In genomic region chr9:65542111-65542524, GRCm38 (mm10) we compare ENCODE assay signal across 9 mouse cellular contexts. TPM values are rescaled to one million over a fixed set of nuclear protein-coding genes. Genes with fewer than 3 reads are reported as not detected.
DNase-seq lines count a peak whose midpoint lies in the region; ATAC-seq and TF ChIP-seq lines count a peak whose summit lies in the region.
"Had no signal": no experiment of that assay in that cellular context is flagged by ENCODE, and none has a peak within 500 bp of the region (broad histone marks: within the 10 kb centered on the region; RNA-seq: fewer than 3 reads in every experiment).

No protein-coding gene starts in this region.

- peak; percentile 49 for DNase-seq in liver, adult 2 months (ENCODE audit: extremely low read depth, low read depth, low spot score)
- DNase-seq in liver = no peak
- no peak for DNase-seq in right cerebral cortex, postnatal 36 days (ENCODE audit: low spot score in 2 of 2)
- no peak for DNase-seq in cerebellum, postnatal 4 days (ENCODE audit: low spot score in 2 of 2)
- no peak for DNase-seq in left cerebral cortex, adult 8-10 months (ENCODE audit: low spot score in 2 of 2)
- DNase-seq: gastrocnemius, postnatal 10 days had no signal

- no peaks in the 10 kb centered on the region for H3K9me3 ChIP-seq in intestine, embryonic 15.5 days
- no peaks in the 10 kb centered on the region for H3K9me3 ChIP-seq in neural tube, embryonic 15.5 days (replicated peaks)

- ATAC-seq in intestine, embryonic 15.5 days = no peak; the same call in 1 of the 2 replicates
- no peak for ATAC-seq in neural tube, embryonic 15.5 days (ENCODE audit: low FRiP score)

- peak overlapping the region; percentile 94 for H3K27ac ChIP-seq in liver, adult 2 months (replicated peaks; ENCODE audit: insufficient read depth, low read depth, low read length)
- peak overlapping the region; percentile 91 for H3K27ac ChIP-seq in brown adipose tissue, adult 24 weeks (replicated peaks; ENCODE audit: low read depth, low read length)
- H3K27ac ChIP-seq in intestine, embryonic 15.5 days = peak overlapping the region; percentile 45; the same call in 1 of the 2 replicates
- 0 out of 2 replicates have a peak overlapping the region, but pooled peaks have one; percentile 41 for H3K27ac ChIP-seq in neural tube, embryonic 15.5 days (replicated peaks)

- peak overlapping the region; percentile 31 for H3K9ac ChIP-seq in liver, adult 2 months (ENCODE audit: low read depth, low read length)
- no peak overlapping the region for H3K9ac ChIP-seq in intestine, embryonic 15.5 days
- no peak overlapping the region for H3K9ac ChIP-seq in neural tube, embryonic 15.5 days (replicated peaks)

- H3K27me3 ChIP-seq in liver, adult 2 months (ENCODE audit: control insufficient read depth, insufficient read depth, low read length) = no peaks in the 10 kb centered on the region
- no peaks in the 10 kb centered on the region for H3K27me3 ChIP-seq in intestine, embryonic 15.5 days (replicated peaks)
- H3K27me3 ChIP-seq in neural tube, embryonic 15.5 days (replicated peaks) = no peaks in the 10 kb centered on the region

- 61% methylated on average over 7 of the region's 7 CpGs for WGBS in liver, adult 2 months
- WGBS in intestine, embryonic 15.5 days = 73% methylated on average over 7 of the region's 7 CpGs
- 85% methylated on average over 7 of the region's 7 CpGs for WGBS in neural tube, embryonic 15.5 days

- no peak for TF ChIP-seq CTCF in liver, adult 2 months (IDR thresholded peaks at IDR 0.05; ENCODE audit: low read depth, low read length)

- no peaks in the 10 kb centered on the region for H3K4me1 ChIP-seq in liver, adult 2 months (ENCODE audit: control insufficient read depth, insufficient read depth, low read length)
- H3K4me1 ChIP-seq in brown adipose tissue, adult 24 weeks (ENCODE audit: control insufficient read depth, insufficient read depth, insufficient read length, low read length) = peaks cover 21% of the 10 kb centered on the region
- peaks cover 10% of the 10 kb centered on the region for H3K4me1 ChIP-seq in intestine, embryonic 15.5 days (replicated peaks)
- 0 out of 2 replicates have a peak, but pooled peaks cover 5% of the 10 kb centered on the region for H3K4me1 ChIP-seq in neural tube, embryonic 15.5 days

- H3K36me3 ChIP-seq in liver, adult 2 months (ENCODE audit: control insufficient read depth, insufficient read depth, low read length) = no peaks in the 10 kb centered on the region
- H3K36me3 ChIP-seq in intestine, embryonic 15.5 days = no peaks in the 10 kb centered on the region
- no peaks in the 10 kb centered on the region for H3K36me3 ChIP-seq in neural tube, embryonic 15.5 days

- H3K4me3 ChIP-seq in liver, adult 2 months (ENCODE audit: insufficient read depth, low read depth, low read length) = no peak overlapping the region
- H3K4me3 ChIP-seq in brown adipose tissue, adult 24 weeks (ENCODE audit: insufficient read depth, low read depth, low read length) = no peak overlapping the region
- no peak overlapping the region for H3K4me3 ChIP-seq in intestine, embryonic 15.5 days (replicated peaks)
- no peak overlapping the region for H3K4me3 ChIP-seq in neural tube, embryonic 15.5 days (replicated peaks)

- H3K79me2 ChIP-seq in liver, adult 2 months (ENCODE audit: control insufficient read depth, insufficient read depth, low read length) = no peaks in the 10 kb centered on the region

- no peak overlapping the region for H3K4me2 ChIP-seq in intestine, embryonic 15.5 days (replicated peaks)
- H3K4me2 ChIP-seq in neural tube, embryonic 15.5 days = no peak overlapping the region

- TF ChIP-seq POLR2A in liver, adult 2 months (IDR thresholded peaks at IDR 0.05; ENCODE audit: extremely low read depth, insufficient read depth, low read length) = no peak

RNA-seq across cellular contexts. Expression of gene Ankdd1a, which starts 22.1 kb away (rescaled TPM):
- not detected in 2 replicates for total RNA-seq in liver, adult 2 months (2014; rRNA removed)
- polyA plus RNA-seq in liver, adult 2 months (2012; rRNA removed) = not detected in 2 replicates
- polyA plus RNA-seq in brown adipose tissue, adult 24 weeks (2012; ENCODE audit: insufficient read depth, insufficient read length, missing spikeins) = not detected in 2 replicates
- not detected in 2 replicates for polyA plus RNA-seq in intestine, embryonic 15.5 days (2015; fragmentation: Nextera tagmentation; extraction: Ambion mirVana)
- 0.87 and 1.2 TPM in 2 replicates for polyA plus RNA-seq in neural tube, embryonic 15.5 days (2015; fragmentation: Nextera tagmentation; extraction: Ambion mirVana)
- total RNA-seq in left cerebral cortex, adult 8-10 months (2022) = 1 to 10 TPM; 3.8 to 6.4 (median 4.8) TPM
- total RNA-seq: gastrocnemius, postnatal 10 days had no signal

RNA-seq across cellular contexts. Expression of gene Plekho2, which starts 37.7 kb away (rescaled TPM):
- 1.4 and 2.2 TPM in 2 replicates for total RNA-seq in liver, adult 2 months (2014; rRNA removed)
- polyA plus RNA-seq in liver, adult 2 months (2012; rRNA removed) = 2.9 and 5.4 TPM in 2 replicates
- 6.2 and 7.5 TPM in 2 replicates for polyA plus RNA-seq in brown adipose tissue, adult 24 weeks (2012; ENCODE audit: insufficient read depth, insufficient read length, missing spikeins)
- 11.0 and 11.2 TPM in 2 replicates for polyA plus RNA-seq in intestine, embryonic 15.5 days (2015; fragmentation: Nextera tagmentation; extraction: Ambion mirVana)
- 5.0 and 7.7 TPM in 2 replicates for polyA plus RNA-seq in neural tube, embryonic 15.5 days (2015; fragmentation: Nextera tagmentation; extraction: Ambion mirVana)
- 10 to 100 TPM; 16.3 to 24.5 (median 18.9) TPM for total RNA-seq in left cerebral cortex, adult 8-10 months (2022)

RNA-seq across cellular contexts. Expression of gene Pif1, which starts 44.8 kb away (rescaled TPM):
- 0.20 TPM in 1 of 2 replicates, not detected in the other for total RNA-seq in liver, adult 2 months (2014; rRNA removed)
- 0.04 TPM in 1 of 2 replicates, not detected in the other for polyA plus RNA-seq in liver, adult 2 months (2012; rRNA removed)
- not detected in 2 replicates for polyA plus RNA-seq in brown adipose tissue, adult 24 weeks (2012; ENCODE audit: insufficient read depth, insufficient read length, missing spikeins)
- 9.1 and 9.6 TPM in 2 replicates for polyA plus RNA-seq in intestine, embryonic 15.5 days (2015; fragmentation: Nextera tagmentation; extraction: Ambion mirVana)
- 2.7 and 4.7 TPM in 2 replicates for polyA plus RNA-seq in neural tube, embryonic 15.5 days (2015; fragmentation: Nextera tagmentation; extraction: Ambion mirVana)
- under 1 TPM; 0.18 to 0.63 (median 0.26) TPM for total RNA-seq in left cerebral cortex, adult 8-10 months (2022)

Comparison
In these comparisons a context has a peak if more than half of its experiments do, and no peak if none do; other contexts are left out.
1. H3K27ac ChIP-seq: peak in every context shown above with its lines; median percentile 94 in liver, adult 2 months; 91 in brown adipose tissue, adult 24 weeks; 45 in intestine, embryonic 15.5 days; 41 in neural tube, embryonic 15.5 days.